Mouse (Mus musculus): ENCODE measurements around the gene Hmgcl.
"Not testable (repeated sequence)": the region's sequence is repeated elsewhere in the genome, so short reads cannot be mapped to it uniquely, and the experiment has no call there.

Hmgcl gene

DNA sequence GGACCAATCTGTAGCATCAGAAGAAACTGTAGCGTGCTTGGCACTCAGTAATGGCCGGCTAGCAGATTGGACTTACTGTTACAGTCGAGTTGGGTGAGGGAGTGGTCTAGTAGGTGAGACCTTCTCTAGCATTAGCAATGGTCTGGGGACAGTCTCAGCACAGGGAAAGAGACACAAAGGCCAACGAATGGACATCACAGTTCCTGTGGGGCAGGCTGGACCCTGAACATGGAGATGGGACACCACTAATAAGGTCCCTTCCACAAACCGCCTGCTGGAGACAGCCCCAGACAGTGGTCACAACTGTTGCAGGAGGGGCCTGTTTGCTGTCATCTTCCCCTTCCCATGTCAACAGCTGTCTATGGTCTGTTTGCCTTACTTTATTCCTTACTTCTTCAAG, 15.5 kb downstream of the Hmgcl start:
- no peak for DNase-seq (ENCODE audit: extremely low spot score)

DNA sequence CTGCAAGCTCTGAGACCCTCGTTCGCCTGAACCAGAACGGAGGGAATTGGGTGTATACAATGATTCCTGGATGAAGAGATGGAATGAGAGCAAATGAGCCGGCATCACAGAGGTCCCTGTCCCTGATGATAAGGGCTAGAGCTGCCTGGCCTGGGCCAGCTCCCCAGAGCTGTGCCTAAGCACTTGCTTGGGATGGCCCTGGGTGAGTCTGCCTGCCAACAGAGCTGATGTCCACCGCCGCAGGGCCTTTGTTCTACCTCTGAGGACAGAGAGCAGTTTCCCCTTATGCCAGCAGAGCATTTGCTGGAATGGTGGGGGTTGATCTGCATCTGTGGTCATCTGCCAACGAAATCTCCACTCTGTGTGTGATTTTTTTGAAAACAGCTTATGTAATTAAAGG, 15.9 kb downstream of the Hmgcl start:
- DNase-seq (ENCODE audit: extremely low spot score): no peak

DNA sequence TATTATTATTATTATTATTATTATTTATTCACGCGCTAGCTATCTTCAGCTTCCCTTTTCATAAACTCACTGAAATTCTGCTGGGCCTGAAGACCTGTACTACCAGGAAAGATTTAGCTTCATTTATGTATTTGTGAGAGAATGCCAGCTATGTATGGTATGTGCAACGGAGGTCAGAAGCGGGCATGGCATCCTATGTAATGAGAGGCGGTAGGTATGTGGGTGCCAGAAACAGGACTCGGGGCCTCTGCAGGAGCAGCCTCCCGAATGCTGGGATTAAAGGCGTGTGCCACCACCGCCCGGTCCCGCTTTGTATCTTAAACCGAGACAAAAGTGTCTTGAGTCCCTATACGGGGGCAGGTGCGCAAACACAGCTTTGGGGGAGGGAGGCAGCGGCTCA, 16.7 kb downstream of the Hmgcl start:
- DNase-seq (ENCODE audit: extremely low spot score): no peak

DNA sequence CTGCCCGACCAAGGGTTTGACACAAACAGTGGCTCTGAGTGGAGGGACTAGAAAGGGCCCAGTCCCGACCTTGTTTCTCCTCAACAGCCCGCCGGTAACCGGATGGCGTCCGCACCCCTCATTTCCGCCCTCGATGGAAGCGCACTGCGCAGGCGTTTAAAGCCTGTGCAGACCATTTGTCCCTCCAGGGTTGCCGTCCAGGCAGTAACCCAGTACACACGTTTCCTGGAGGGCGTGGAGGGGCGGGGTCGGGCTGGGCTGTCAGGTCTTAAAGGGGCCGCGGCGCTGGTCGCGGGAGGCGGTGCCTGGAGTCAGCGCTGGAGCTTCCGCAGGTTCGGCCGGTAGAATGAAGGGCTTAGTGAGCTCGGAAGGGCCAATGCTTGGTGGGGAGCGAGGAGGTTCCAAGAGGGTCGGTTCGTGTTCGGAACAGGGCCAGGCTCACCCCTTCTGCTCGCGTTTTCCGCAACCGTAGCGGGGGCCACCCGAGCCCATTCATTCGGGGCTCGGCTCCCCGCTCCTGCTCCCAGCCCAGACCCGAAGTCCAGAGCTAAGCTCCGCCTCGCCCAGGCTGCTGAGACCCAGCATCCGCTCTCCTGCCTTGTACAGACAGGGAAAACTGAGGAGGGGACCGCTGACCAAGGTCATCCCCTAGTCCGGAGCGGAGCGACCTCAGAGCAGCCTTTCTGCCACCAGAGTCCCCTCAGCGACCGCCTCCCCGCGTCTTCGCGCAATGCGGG, 17.4 kb downstream of the Hmgcl start, which contains the start of gene Gale:
Gale (plus strand) TSS at position 271 of the 737 bp plus-strand sequence.
- peak; percentile 94 for DNase-seq (ENCODE audit: extremely low spot score)

DNA sequence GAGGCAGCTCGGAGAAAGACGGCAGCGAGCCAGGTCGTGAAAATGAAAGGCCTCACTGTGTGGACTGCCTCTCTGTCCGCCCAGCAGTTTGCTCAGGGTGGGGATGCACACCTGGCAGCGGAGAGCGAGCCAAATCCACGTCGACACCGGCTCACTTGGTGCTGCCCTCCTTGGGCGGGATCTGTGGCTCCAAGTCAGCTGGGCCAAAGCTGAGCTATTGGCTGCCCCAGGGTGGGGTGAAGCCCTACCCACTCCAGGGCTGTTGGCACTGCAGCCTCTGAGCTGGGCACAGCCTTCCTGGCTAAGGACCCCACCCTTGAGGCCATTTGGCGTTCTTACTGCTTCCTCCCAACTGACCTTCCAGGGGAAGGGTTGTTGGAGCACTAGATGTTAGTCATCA, 18.2 kb downstream of the Hmgcl start:
- no peak for DNase-seq (ENCODE audit: extremely low spot score)

DNA sequence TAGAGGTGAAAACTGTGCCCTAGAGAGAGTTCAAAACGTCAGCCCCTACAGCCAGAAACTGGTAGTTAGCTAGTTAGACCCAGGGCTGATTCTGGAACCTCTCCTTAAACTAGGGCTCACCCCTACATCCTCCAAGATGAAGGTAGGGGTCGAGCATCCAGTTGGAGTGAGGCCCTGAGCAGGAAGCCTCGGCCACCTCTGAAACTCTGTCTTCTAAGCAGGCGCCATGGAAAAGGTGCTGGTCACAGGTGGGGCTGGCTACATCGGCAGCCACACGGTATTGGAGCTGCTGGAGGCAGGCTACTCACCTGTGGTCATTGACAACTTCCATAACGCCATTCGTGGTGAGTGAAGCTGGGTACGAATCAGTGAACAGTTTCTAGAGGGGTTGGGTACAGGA, 18.9 kb downstream of the Hmgcl start:
- no peak for DNase-seq (ENCODE audit: extremely low spot score)

DNA sequence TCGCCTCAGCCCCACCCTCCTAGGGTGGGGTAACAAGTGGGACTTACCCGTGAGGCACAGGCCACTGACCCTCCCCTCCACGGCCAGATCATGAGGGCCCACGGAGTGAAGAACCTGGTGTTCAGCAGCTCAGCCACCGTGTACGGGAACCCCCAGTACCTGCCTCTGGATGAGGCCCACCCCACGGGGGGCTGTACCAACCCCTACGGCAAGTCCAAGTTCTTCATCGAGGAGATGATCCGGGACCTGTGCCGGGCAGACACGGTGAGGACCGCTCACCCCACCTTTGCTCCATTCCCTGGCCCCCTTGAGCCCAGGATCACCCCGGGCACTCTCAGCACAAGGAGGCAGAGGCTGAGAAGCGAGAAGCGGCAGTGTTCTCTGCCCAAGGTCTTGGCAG, 20.0 kb downstream of the Hmgcl start:
- DNase-seq (ENCODE audit: extremely low spot score): no peak

DNA sequence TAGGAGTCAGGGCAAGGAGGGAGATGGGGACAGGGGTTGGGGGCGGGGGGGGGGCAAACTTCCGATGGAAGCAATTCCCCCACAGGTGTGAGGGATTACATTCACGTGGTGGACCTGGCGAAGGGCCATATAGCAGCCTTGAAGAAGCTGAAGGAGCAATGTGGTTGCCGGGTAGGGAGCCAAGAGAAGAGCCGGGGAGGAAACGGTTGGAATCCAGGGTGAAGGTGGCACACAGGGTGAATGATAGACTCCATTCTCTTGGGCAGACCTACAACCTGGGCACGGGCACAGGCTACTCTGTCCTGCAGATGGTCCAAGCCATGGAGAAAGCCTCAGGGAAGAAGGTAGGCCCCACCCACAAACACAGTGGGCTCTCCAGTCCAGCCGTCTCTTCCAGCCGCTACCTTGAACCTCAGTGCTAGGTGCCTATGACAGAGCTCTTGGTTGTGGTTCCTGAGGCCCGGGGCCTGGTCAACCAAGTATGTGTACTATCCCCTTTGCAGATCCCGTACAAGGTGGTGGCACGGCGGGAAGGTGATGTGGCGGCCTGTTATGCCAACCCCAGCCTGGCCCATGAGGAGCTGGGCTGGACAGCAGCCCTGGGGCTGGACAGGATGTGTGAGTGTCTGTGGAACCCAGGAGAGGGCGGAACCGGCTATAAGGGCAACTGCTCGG, 21.0 kb downstream of the Hmgcl start:
- DNase-seq (ENCODE audit: extremely low spot score): no peak

DNA sequence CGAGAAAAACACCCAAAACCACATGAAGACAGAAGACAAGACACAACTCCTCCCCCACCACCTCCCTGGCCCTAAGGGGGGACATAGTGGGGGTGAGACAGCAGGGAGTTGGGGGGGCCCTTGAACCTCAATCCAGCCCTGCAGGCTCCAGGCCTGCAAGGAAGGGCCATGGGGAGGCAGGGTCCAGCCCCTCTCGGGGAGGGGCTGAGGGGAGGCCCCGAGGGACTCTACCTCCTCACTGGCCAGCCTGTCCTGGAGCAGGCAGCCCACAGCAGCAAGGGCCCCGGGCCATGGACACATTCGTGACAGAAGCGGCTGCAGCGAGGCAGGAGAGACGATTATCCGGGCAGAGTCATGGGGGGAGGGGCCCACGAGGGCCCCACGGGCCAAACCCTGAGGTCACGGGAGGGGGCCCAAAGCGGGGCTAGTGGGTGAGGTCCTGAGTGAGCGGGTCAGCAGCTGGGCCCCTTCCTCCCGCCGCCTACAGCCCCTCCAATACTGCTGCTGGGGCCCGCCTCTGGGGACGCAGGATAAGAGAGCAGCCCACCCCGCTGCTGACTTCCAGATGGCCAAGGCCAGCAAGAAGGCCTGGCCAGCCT, 22.1 kb downstream of the Hmgcl start:
- no peak for DNase-seq (ENCODE audit: extremely low spot score)

DNA sequence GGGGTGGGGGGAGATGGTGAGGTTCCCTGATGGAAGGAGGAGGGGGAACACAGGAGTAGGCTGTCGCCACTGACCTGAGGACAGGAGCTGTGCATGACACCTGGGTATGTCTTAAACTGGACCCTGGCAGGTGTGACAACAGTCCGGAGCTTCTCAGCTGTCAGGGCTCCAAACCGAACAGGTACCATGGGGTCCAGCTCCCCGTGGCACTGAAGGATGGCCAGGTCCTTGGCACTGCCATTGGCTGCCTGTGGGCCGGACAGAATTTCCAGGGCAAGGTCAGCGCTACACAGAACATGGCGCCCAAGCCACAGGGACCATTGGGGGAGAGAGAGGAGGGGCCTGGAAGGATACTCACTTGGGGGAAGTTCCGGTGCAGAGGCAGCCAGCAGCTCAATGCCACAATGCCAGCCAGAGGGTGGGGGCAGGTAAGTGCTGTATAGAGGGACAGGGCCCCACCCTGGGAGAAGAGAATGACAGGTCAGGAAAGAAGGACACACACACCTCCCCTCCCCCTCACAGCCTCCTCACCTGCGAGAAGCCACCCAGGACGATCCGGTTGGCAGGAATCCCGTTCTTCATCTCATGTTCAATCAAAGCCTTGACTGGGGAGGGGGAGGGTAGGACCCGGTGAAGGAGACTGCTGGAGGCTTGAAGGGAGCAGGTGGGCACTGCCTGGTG, 23.0 kb downstream of the Hmgcl start:
- DNase-seq (ENCODE audit: extremely low spot score): no peak

DNA sequence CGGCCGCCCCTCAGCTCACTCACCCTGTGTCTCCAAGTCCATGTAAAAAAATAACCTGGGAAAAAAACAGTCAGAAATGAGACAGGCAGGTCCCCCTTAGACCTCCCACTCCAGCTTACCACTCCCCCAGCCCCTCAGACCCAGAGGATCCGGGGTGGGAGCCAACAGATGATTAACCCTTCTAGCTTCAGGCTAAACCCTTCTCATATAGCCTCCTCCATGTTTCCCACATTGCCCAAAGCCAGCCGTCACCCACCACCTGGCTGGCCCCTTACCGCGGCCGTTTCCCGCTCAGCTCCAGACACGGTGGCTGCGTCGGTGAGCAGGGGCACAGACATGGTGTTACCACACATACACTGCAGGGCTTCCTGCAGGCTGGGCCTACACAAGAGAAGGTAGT, 24.3 kb downstream of the Hmgcl start:
- DNase-seq (ENCODE audit: extremely low spot score): no peak

DNA sequence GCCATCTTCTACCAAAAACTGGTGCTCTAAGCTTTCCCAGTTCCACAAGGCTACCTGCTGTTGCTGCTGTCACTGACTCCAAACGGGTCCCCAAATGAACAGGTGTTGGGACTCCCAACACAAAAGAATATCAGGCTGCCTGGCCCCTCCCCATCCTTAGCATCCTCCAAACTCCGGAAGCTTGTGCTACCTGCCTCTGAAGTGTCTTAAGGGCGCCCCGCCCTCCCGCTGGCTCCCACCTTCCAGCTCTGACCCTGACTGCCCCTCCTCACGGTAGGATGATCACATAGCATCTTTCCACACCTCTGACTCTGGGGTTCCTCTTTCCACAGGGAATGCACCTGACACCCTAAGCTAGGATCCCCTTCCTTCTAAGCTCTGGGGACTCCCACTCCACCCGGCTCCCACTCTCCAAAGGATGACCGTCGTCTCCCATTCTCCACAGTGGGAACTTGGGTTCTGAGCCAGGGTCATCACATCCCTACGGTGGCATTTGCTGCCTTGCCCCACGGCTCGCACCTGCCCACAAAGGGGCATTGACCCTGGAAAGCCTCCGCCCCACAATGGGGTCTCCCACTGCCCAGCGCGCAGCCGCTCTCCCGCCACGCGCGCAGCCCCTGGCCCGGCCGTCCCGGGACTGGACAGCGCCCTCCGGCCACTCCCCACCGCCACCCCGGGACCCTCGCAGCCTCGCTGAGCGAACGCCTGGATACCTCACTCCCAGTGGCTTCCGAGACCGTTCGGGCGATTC, 25.7 kb downstream of the Hmgcl start:
- no peak for DNase-seq (ENCODE audit: extremely low spot score)

DNA sequence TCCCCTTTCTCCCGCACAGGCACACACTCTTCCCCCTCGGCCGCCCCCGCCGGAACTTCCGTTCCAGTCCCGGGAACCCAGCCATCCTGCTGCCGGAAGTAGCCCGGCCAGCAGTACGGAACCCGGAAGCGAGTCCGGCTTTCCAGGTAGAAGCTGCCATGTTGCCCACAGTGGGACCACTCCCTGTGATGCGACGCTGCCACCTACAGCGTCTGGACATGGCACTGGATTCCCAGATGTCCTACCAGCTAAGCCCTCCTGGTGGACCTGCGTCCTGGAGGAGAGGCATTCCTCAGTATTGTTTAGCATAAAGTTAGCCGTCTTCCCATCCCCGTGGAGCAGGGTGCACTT, 26.3 kb downstream of the Hmgcl start, which contains the start of gene Lypla2:
Lypla2 (minus strand) TSS at position 71 of the 351 bp plus-strand sequence.
- DNase-seq (ENCODE audit: extremely low spot score): peak; percentile 82

DNA sequence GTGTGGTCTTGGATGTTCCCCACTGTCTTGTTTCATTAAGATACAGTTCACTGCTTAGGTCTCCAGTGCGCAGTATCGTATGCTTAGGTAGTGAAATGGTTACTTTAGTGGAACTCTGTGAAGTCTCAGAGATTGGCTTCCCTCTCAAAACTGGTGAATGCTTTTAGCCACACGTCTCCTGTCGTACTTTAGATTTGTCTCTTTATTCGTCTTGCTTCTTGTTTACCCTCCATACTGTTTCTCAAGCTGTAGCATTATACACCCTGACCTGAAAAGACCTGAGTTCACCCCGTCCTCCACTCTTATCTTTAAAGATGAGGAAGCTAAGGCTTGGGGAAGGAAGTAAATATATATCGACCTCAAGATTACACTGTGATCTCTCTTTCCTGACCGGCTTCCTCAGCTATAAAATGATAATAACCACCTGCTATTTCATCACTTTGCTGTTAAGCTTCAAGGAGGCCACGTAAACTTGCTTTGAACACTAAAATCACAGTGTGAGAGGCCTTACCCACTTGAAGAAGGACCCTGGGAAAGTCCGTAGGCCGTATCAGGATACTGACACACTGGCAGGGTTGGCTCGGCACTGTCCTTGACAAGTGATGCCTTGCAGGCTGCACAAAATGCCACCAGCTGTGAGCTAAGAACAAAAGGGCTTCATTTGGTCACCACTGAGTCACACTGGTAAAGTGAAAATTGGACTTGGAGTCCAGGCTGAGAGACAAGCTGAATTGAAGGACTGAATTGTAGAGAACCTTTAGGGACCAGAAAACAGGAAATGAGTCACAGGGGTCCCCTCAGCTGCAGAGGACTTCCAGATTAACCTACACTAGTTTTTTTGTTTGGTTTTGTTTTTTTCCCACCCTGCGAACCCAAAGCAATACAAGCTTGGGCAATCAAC, 26.9 kb downstream of the Hmgcl start:
- DNase-seq (ENCODE audit: extremely low spot score): no peak

DNA sequence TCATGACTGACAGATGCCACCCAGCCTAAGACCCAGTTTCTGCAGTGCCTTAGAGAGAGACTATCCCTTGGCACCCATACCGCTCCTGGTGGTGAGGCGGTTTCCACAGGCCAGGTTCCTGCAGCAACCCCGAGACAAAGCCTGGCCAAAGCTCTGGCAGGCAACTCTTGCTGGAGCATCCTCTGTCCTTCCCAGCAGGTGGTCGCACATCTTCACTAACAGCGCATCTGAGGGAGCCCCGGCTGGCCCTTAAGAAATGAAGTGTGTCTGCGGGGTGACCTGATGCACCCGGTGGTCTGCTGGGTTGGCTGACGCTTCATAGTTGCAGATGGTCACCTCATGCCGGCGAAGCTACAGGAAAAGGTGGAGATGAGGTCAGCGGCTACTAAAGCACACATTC, 29.9 kb downstream of the Hmgcl start:
- DNase-seq (ENCODE audit: extremely low spot score): no peak

DNA sequence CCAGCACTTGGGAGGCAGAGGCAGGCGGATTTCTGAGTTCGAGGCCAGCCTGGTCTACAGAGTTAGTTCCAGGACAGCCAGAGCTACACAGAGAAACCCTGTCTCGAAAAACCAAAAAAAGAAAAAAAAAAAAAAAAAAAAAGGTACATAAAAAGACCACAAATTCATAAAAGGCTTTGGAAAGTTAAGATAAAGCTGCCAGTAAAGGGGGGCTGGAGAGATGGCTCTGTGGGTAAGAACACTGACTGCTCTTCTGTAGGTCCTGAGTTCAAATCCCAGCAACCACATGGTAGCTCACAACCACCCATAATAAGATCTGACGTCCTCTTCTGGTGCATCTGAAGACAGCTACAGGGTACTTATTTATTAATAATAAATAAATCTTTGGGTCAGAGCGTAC, 34.0 kb downstream of the Hmgcl start:
- DNase-seq (ENCODE audit: extremely low spot score): not testable (repeated sequence)

DNA sequence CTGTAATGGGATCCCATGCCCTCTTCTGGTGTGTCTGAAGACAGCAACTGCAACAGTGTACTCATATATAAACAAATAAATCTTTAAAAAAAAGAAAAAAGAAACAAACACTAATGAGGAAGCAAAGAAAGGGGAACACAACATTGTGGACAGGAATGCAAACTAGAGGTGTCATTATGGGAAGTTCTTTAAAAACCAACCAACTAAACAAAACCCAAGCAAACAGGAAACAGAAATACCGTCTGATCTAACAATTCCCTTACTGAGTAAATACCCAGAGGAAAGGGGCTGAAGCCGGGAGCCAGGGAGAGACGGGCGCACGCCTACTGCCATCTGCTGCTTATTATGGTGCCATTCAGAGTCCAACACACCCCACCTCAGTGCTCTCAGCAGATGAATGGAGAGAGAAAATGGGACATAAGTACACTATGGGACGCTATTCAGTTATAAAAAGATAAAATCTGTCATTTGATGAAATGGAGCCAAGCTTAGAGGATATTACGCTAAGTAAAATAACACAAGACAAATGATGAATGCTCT, 35.3 kb downstream of the Hmgcl start:
- no peak for DNase-seq (ENCODE audit: extremely low spot score)

DNA sequence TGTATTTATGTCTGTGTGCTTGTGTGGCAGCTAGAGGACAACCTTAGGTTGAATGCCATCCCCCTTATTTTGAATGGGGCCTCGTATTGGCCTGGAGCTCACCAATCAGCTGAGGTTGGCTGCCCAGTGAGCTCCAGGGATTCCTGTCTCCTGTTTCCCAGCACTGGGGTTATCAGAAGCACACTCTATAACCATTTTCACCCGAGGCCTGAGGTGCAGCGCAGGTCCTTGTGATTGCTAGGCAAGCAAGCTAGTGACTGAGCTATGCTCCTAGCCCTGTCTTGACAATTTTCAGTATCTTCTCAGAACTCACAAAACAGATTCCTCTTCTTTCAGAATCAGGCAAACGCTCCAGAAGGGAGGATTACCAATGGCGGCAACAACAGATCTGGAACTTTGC, 38.3 kb downstream of the Hmgcl start:
- DNase-seq (ENCODE audit: extremely low spot score): no peak

DNA sequence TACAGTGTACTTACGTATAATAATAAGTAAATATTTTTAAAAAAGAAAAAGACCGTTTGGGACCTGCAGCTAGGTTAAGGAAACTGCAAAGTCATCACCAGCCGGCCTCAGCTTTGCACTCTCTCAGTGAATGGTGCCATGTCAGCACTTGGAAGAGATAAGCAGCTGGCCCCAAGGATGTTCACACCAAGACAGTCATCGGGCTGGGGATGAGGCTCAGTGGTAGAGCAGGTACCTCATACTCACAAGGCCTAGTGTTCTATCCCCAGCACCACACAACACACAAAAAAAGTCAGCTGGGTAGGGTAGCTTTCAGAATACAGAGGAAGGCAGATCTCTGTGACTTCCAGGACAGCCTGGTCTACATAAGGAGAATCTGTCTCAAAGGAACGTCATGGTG, 38.9 kb downstream of the Hmgcl start:
- no peak for DNase-seq (ENCODE audit: extremely low spot score)

DNA sequence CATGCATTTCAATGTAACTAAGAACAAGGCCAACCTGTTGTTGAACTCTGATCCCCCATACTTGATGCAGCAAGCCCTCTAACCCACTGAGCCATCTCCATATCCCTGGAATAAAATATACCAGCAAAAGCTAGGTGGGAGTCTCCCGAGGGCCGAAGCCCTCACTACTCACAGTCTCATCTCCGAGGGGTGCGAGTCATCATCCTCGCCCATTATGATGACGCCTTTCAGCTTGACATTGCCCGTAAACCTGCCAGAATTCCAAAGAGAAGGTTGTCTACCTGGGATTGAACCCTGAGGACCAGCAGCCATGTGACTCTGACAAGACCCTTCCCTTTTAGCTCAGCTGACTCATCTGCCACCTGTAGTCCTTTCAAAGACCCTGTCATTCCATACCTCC, 39.5 kb downstream of the Hmgcl start:
- DNase-seq (ENCODE audit: extremely low spot score): no peak

Data from embryo, embryonic 9.5 days (tissue).